Mouse (Mus musculus) hindbrain, embryonic 14.5 days (tissue): ENCODE data around the gene Klf2. TPM values are rescaled to one million over a fixed set of nuclear protein-coding genes. Genes with fewer than 3 reads are reported as not detected.

Experiments
- ATAC-seq: fragments of 200-750 bp; cut with Nextera tagmentation; 2 replicates; pipeline ENCODE4 v1.8.0; 2017; ENCODE audit warnings: moderate number of reproducible peaks, mild to moderate bottlenecking, moderate TSS enrichment, moderate library complexity; ENCODE audit not compliant: low FRiP score
- DNase-seq: peaks from one replicate; pipeline ENCODE4 v3.0.0-alpha.2; 2015; ENCODE audit warnings: low spot score
- H3K27ac ChIP-seq: fragments of 300-500 bp; sonication (generic); 2 replicates; pipeline ENCODE4 v1.5.1; 2014; ENCODE audit warnings: mild to moderate bottlenecking, moderate library complexity
- H3K27me3 ChIP-seq: fragments of 300-500 bp; sonication (generic); 2 replicates; pipeline ENCODE4 v1.6.1; 2014; ENCODE audit warnings: mild to moderate bottlenecking, low read length, mixed read lengths; ENCODE audit not compliant: control insufficient read depth, insufficient read depth
- H3K36me3 ChIP-seq: fragments of 300-500 bp; sonication (generic); replicated peaks from 2 replicates; pipeline ENCODE4 v1.6.1; 2014; ENCODE audit not compliant: control insufficient read depth, insufficient read depth
- H3K4me1 ChIP-seq: fragments of 300-500 bp; sonication (generic); replicated peaks from 2 replicates; pipeline ENCODE4 v1.6.1; 2014; ENCODE audit warnings: antibody characterized with exemption, low read length, mixed read lengths; ENCODE audit not compliant: control insufficient read depth, insufficient read depth
- H3K4me2 ChIP-seq: fragments of 300-500 bp; sonication (generic); replicated peaks from 2 replicates; pipeline ENCODE4 v1.6.1; 2014; ENCODE audit warnings: mild to moderate bottlenecking, moderate library complexity
- H3K4me3 ChIP-seq: fragments of 300-500 bp; sonication (generic); replicated peaks from 2 replicates; pipeline ENCODE4 v1.5.1; 2014; ENCODE audit warnings: mild to moderate bottlenecking, low read length
- H3K9ac ChIP-seq: fragments of 300-500 bp; sonication (generic); 2 replicates; pipeline ENCODE4 v1.6.1; 2014
- H3K9me3 ChIP-seq: fragments of 300-500 bp; sonication (generic); 2 replicates; pipeline ENCODE4 v1.6.1; 2016; ENCODE audit warnings: low read length; ENCODE audit not compliant: control insufficient read depth
- WGBS: fragments of 180-500 bp; shearing (Covaris S2); extraction: QIAGEN DNeasy Blood & Tissue Kit; methylation state at CpG from one replicate; pipeline ENCODE4 v1.1.7; 2014; 5-methylcytosine and 5-hydroxymethylcytosine counted together
- polyA plus RNA-seq: library from polyadenylated mRNA; unstranded; fragments of >200 nt; fragmentation: Nextera tagmentation; extraction: Ambion mirVana; gene quantifications from 2 replicates; pipeline ENCODE4 v1.2.1, GENCODE M21; 2014

Klf2 gene
- polyA plus RNA-seq, 1 experiment from 2014 or later: 9.5 TPM

DNA sequence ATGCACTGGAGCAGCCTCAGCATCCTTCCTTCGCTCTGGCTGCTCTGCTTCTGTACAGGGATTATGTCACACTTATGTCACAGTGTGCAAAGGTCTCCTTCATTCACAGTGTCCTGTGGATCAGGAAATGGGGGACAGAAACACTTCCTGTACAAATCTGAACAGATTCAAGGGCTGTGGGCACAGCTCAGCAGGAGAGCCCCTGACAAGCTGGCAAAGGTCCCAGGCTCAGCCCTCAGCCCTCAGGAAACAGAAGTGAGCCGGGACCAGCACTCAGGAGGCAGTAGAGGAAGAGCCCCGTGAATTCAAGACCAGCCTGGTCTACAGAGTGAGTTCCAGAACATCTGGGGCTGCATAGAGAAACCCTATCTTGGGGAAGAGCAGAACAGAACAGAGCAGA lies 37.2 kb upstream of the Klf2 start:
- WGBS: 40% methylated on average over 3 of the region's 3 CpGs
- Histone ChIP-seq H3K4me3 (no peak overlapping the region), H3K4me1 (no peaks in the 10 kb centered on the region), H3K9ac (no peak overlapping the region), H3K36me3 (no peaks in the 10 kb centered on the region), H3K4me2 (no peak overlapping the region), H3K9me3 (no peaks in the 10 kb centered on the region), H3K27me3 (no peaks in the 10 kb centered on the region), H3K27ac (no peak overlapping the region)
- ATAC-seq: no peak
- no peak for DNase-seq

DNA sequence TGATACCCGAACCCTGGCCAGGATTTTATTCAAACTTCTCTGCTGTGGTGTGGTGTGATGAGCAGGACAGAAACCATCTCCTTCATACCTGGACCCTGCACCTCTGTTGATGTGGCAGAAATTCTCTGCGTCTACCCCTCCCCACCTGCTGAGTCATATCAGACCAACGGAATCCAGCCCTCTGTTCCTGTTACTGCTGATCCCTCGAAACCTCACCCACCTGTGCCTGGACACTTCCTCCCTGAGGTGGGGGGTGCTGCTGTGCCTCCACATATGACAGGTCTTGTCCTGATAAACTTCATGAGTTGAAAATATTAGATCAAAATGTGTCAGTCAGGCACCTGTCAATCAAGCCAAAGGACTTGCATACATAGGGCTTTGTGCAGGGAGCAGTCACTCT lies 33.5 kb upstream of the Klf2 start:
- no peaks in the 10 kb centered on the region for H3K27me3 ChIP-seq
- H3K27ac ChIP-seq: no peak overlapping the region
- WGBS: 79% methylated on average over 4 of the region's 4 CpGs
- no peak for ATAC-seq
- H3K4me2 ChIP-seq: no peak overlapping the region
- H3K4me3 ChIP-seq: no peak overlapping the region
- H3K9ac ChIP-seq: no peak overlapping the region
- H3K36me3 ChIP-seq: no peaks in the 10 kb centered on the region
- no peaks in the 10 kb centered on the region for H3K4me1 ChIP-seq
- no peak for DNase-seq
- H3K9me3 ChIP-seq: no peaks in the 10 kb centered on the region

DNA sequence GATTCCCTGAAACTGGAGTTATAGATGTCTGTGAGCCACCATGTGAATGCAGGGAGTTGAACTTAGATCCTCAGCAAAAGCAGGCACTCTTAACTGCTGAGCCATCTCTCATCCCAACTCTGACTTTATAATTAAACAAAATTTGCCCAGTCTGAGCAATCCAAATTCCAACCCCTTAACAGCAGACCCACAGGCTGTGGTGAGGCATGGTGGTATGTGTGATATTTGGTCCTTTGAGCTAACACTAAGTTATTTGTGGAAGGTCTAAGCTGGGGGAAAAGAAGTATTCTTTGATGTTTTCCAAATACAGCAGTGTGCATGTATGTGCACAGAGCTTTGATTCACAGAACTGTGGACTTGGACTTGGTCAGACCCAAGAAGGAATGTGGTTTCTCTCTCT lies 29.8 kb upstream of the Klf2 start:
- no peaks in the 10 kb centered on the region for H3K4me1 ChIP-seq
- no peak overlapping the region for H3K4me3 ChIP-seq
- no peak overlapping the region for H3K4me2 ChIP-seq
- ATAC-seq (no peak), DNase-seq (no peak)
- H3K9me3 ChIP-seq: no peaks in the 10 kb centered on the region
- H3K27ac ChIP-seq: no peak overlapping the region
- H3K27me3 ChIP-seq: no peaks in the 10 kb centered on the region
- no peak overlapping the region for H3K9ac ChIP-seq
- H3K36me3 ChIP-seq: no peaks in the 10 kb centered on the region

- no peak for DNase-seq
- Histone ChIP-seq H3K4me3 (no peak overlapping the region), H3K4me2 (no peak overlapping the region), H3K9me3 (no peaks in the 10 kb centered on the region), H3K27ac (no peak overlapping the region), H3K9ac (no peak overlapping the region), H3K27me3 (no peaks in the 10 kb centered on the region), H3K36me3 (no peaks in the 10 kb centered on the region), H3K4me1 (no peaks in the 10 kb centered on the region)
- 86% methylated on average over 2 of the region's 2 CpGs for WGBS
- no peak for ATAC-seq
Measured at GRCm38 (mm10) chr8:72291104-72291503, 27.7 kb upstream of the Klf2 start.

DNA sequence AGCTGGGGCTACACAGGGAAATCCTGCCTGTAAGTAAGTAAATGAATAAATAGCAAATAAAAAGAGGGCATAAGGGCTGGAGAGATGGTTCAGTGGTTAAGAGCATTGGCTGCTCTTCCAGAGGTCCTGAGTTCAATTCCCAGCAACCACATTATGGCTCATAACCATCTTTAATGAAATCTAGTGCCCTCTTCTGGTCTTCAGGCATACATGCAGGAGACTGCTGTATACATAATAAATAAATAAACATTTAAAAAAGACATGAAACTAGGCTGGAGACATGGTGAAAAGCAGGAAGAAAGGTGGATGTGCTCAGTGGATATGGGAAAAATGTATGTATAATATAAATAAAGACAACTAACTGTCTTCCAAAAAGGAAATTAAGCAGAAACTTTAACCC lies 25.5 kb upstream of the Klf2 start:
- DNase-seq (no peak), ATAC-seq (no peak)
- H3K4me3 ChIP-seq: no peak overlapping the region
- H3K4me1 ChIP-seq: no peaks in the 10 kb centered on the region
- no peaks in the 10 kb centered on the region for H3K9me3 ChIP-seq
- H3K36me3 ChIP-seq: no peaks in the 10 kb centered on the region
- no peak overlapping the region for H3K9ac ChIP-seq
- H3K27ac ChIP-seq: no peak overlapping the region
- no peak overlapping the region for H3K4me2 ChIP-seq
- H3K27me3 ChIP-seq: no peaks in the 10 kb centered on the region

DNA sequence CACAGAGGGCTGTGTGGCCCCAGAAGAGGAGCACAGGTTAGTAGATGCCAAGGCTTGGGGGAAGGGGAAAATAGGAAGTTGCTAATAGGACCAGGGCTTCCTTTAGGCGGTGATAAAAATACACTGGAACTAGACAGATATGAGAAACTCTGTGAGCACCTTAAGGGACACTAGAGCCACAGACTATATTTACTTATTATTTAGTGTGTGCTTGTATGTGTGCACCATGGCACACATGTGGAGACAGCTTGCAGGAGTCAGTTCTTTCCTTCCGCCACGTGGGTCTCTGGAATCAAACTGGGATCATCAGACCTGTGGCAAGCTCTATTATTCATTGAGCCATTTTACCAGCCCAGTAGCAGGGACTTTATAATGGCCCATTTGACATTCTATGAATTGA lies 23.7 kb upstream of the Klf2 start:
- WGBS: 71% methylated on average over 3 of the region's 3 CpGs
- DNase-seq: no peak
- Histone ChIP-seq H3K27me3 (no peaks in the 10 kb centered on the region), H3K4me1 (no peaks in the 10 kb centered on the region), H3K36me3 (no peaks in the 10 kb centered on the region), H3K9ac (no peak overlapping the region), H3K4me2 (no peak overlapping the region), H3K4me3 (no peak overlapping the region), H3K27ac (no peak overlapping the region), H3K9me3 (no peaks in the 10 kb centered on the region)
- ATAC-seq: no peak

- no peak for DNase-seq
- 43% methylated on average over 8 of the region's 8 CpGs for WGBS
- Histone ChIP-seq H3K27me3 (no peaks in the 10 kb centered on the region), H3K4me2 (no peak overlapping the region), H3K9me3 (no peaks in the 10 kb centered on the region), H3K9ac (no peak overlapping the region), H3K36me3 (no peaks in the 10 kb centered on the region), H3K4me3 (no peak overlapping the region), H3K4me1 (no peaks in the 10 kb centered on the region), H3K27ac (no peak overlapping the region)
- ATAC-seq: no peak; the same call in 1 of the 2 replicates
Measured at GRCm38 (mm10) chr8:72295679-72296078, 23.2 kb upstream of the Klf2 start.

- WGBS: 91% methylated on average over 8 of the region's 8 CpGs
- no peak overlapping the region for H3K4me3 ChIP-seq
- H3K9ac ChIP-seq: no peak overlapping the region
- no peak for DNase-seq
- no peak for ATAC-seq
- H3K4me1 ChIP-seq: no peaks in the 10 kb centered on the region
- no peaks in the 10 kb centered on the region for H3K36me3 ChIP-seq
- H3K9me3 ChIP-seq: no peaks in the 10 kb centered on the region
- H3K4me2 ChIP-seq: no peak overlapping the region
- H3K27me3 ChIP-seq: no peaks in the 10 kb centered on the region
- no peak overlapping the region for H3K27ac ChIP-seq
Measured at GRCm38 (mm10) chr8:72296561-72296960, 22.3 kb upstream of the Klf2 start.

DNA sequence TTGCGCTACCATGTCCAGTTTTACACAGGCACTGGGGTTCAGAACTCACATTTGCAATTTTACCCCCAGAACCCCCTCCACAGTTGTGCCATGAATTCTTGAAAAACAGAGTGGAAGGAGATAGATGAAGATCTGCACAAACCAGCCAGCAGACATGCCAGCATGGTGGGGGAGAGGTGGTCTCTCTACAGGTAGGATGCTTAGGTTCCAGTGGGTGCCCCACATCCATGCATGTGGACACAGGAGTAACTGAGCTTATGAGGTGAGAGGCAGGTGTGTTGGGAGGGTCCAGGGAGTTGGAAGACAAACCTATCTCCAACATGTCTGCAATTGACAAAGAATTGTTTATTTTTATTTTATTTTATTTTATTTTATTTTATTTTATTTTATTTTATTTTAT lies 19.9 kb upstream of the Klf2 start:
- Histone ChIP-seq H3K4me1 (no peaks in the 10 kb centered on the region), H3K27ac (no peak overlapping the region), H3K9me3 (no peaks in the 10 kb centered on the region), H3K9ac (no peak overlapping the region), H3K4me2 (no peak overlapping the region), H3K4me3 (no peak overlapping the region), H3K36me3 (no peaks in the 10 kb centered on the region), H3K27me3 (no peaks in the 10 kb centered on the region)
- DNase-seq (no peak), ATAC-seq (no peak)
- WGBS: 95% methylated on average over 1 of the region's 1 CpGs

GRCm38 (mm10) chr8:72300654-72301400 lies 18.0 kb upstream of the Klf2 start:
- no peak overlapping the region for H3K4me2 ChIP-seq
- ATAC-seq: no peak
- H3K9ac ChIP-seq: no peak overlapping the region
- H3K4me3 ChIP-seq: no peak overlapping the region
- 82% methylated on average over 9 of the region's 9 CpGs for WGBS
- H3K4me1 ChIP-seq: no peaks in the 10 kb centered on the region
- no peaks in the 10 kb centered on the region for H3K9me3 ChIP-seq
- H3K27ac ChIP-seq: no peak overlapping the region
- DNase-seq: no peak
- H3K27me3 ChIP-seq: no peaks in the 10 kb centered on the region
- H3K36me3 ChIP-seq: no peaks in the 10 kb centered on the region
